Mouse (Mus musculus) neural tube, embryonic 15.5 days (tissue): ENCODE measurements at regions not wholly inside any gene's neighbourhood (a gene's known extent, or its start where the extent isn't known, plus 50 kb on each side); places are given as distances from the start of the nearest gene placed in this dataset.
"Not testable (repeated sequence)": the region's sequence is repeated elsewhere in the genome, so short reads cannot be mapped to it uniquely, and the experiment has no call there.

Source experiments
- ATAC-seq: fragments of 200-750 bp; cut with Nextera tagmentation; 2 replicates; pipeline ENCODE4 v1.8.0; 2017; ENCODE audit warnings: mild to moderate bottlenecking, moderate TSS enrichment, moderate library complexity; ENCODE audit not compliant: low FRiP score
- H3K27ac ChIP-seq: fragments of 300-500 bp; sonication (generic); replicated peaks from 2 replicates; pipeline ENCODE4 v1.5.1; 2015; ENCODE audit warnings: mild to moderate bottlenecking, inconsistent platforms
- H3K27me3 ChIP-seq: fragments of 300-500 bp; sonication (generic); replicated peaks from 2 replicates; pipeline ENCODE4 v1.6.1; 2015; ENCODE audit warnings: inconsistent platforms
- H3K36me3 ChIP-seq: fragments of 300-500 bp; sonication (generic); 2 replicates; pipeline ENCODE4 v1.6.1; 2015; ENCODE audit warnings: inconsistent platforms
- H3K4me1 ChIP-seq: fragments of 300-500 bp; sonication (generic); 2 replicates; pipeline ENCODE4 v1.6.1; 2015; ENCODE audit warnings: inconsistent platforms
- H3K4me2 ChIP-seq: fragments of 300-500 bp; sonication (generic); 2 replicates; pipeline ENCODE4 v1.6.1; 2015; ENCODE audit warnings: inconsistent platforms, mild to moderate bottlenecking, moderate library complexity
- H3K4me3 ChIP-seq: fragments of 300-500 bp; sonication (generic); replicated peaks from 2 replicates; pipeline ENCODE4 v1.5.1; 2015; ENCODE audit warnings: mild to moderate bottlenecking, inconsistent platforms
- H3K9ac ChIP-seq: fragments of 300-500 bp; sonication (generic); replicated peaks from 2 replicates; pipeline ENCODE4 v1.6.1; 2015; ENCODE audit warnings: mild to moderate bottlenecking, inconsistent platforms
- H3K9me3 ChIP-seq: fragments of 300-500 bp; sonication (generic); replicated peaks from 2 replicates; pipeline ENCODE4 v1.6.1; 2016; ENCODE audit warnings: inconsistent platforms
- WGBS: fragments of 180-500 bp; shearing (Covaris S2); methylation state at CpG from one replicate; pipeline ENCODE4 v1.1.7; 2015; ENCODE audit warnings: mixed read lengths; 5-methylcytosine and 5-hydroxymethylcytosine counted together

- ATAC-seq, H3K27me3 ChIP-seq, H3K9ac ChIP-seq, H3K4me2 ChIP-seq, H3K27ac ChIP-seq, H3K9me3 ChIP-seq, H3K36me3 ChIP-seq, H3K4me3 ChIP-seq, H3K4me1 ChIP-seq: not testable (repeated sequence)
- 94% methylated on average over 19 of the region's 19 CpGs for WGBS
Measured at GRCm38 (mm10) chr15:90882349-90882748, 167.4 kb downstream of the Kif21a start.

- peak; percentile 82 for ATAC-seq
- Histone ChIP-seq H3K27me3 (no peaks in the 10 kb centered on the region), H3K36me3 (no peaks in the 10 kb centered on the region), H3K9me3 (no peaks in the 10 kb centered on the region), H3K4me1 (no peaks in the 10 kb centered on the region), H3K9ac (no peak overlapping the region), H3K4me2 (no peak overlapping the region), H3K4me3 (no peak overlapping the region), H3K27ac (0 out of 2 replicates have a peak overlapping the region, but pooled peaks have one; percentile 35)
- 47% methylated on average over 2 of the region's 2 CpGs for WGBS
Measured at GRCm38 (mm10) chr15:90869452-90869851, 180.3 kb downstream of the Kif21a start.

DNA sequence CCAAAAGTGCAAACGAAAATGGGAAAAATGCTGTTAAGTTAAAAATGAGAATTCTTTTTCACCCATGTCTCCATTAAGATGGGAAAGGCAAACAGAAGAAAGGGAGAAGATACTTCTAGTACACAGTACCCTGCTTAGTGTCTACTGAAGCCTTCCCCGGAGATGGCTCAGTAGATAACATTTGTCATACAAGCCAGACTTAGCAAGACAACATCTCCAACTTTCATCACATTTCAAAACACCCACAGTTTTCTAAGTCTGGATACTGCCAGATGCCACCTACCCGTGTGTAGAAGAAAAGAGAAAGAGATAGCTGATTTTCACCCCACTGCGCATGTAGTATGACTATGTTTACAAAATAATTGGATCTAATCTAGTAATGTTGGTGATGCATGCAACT, 174.5 kb upstream of the Cpne8 start:
- H3K9ac ChIP-seq, H3K27me3 ChIP-seq, H3K27ac ChIP-seq, H3K4me3 ChIP-seq, H3K9me3 ChIP-seq, ATAC-seq, H3K36me3 ChIP-seq, H3K4me2 ChIP-seq, H3K4me1 ChIP-seq: not testable (repeated sequence)
- WGBS, result 81% methylated on average over 1 of the region's 4 CpGs

DNA sequence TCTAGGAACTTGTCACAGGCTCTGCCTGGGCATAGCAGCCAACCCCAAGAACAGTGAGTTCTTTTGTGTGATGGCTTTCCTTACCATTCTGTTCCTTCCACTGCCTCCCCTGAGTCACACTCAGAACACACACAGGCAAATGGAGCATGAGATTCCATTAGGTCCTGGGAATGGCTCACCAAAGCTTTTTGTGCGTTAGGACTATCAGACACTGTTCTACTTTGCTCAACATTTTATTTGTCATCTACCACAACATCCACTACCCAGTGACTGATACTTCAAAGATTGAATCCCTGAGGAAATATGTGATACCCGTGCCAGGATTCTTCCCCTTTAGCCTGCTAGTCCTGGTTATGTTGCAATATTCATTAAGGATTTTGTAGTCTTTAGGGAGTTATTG, 172.8 kb upstream of the Cpne8 start:
- no peaks in the 10 kb centered on the region for H3K27me3 ChIP-seq
- no peaks in the 10 kb centered on the region; the same call in 1 of the 2 replicates for H3K4me1 ChIP-seq
- H3K9ac ChIP-seq, result no peak overlapping the region
- ATAC-seq, result no peak
- no peaks in the 10 kb centered on the region for H3K36me3 ChIP-seq
- 88% methylated on average over 2 of the region's 2 CpGs for WGBS
- H3K4me3 ChIP-seq, result no peak overlapping the region
- no peak overlapping the region for H3K4me2 ChIP-seq
- H3K27ac ChIP-seq, result no peak overlapping the region
- H3K9me3 ChIP-seq, result no peaks in the 10 kb centered on the region

GRCm38 (mm10) chr15:90841471-90841870, 162.2 kb upstream of the Cpne8 start:
- Histone ChIP-seq H3K27me3 (no peaks in the 10 kb centered on the region), H3K4me1 (no peaks in the 10 kb centered on the region), H3K27ac (no peak overlapping the region), H3K9me3 (no peaks in the 10 kb centered on the region), H3K4me2 (no peak overlapping the region), H3K9ac (no peak overlapping the region), H3K4me3 (no peak overlapping the region), H3K36me3 (no peaks in the 10 kb centered on the region)
- ATAC-seq, result no peak
- whole genome bisulfite sequencing, result 24% methylated on average over 5 of the region's 5 CpGs

- H3K4me3 ChIP-seq, result no peak overlapping the region
- no peaks in the 10 kb centered on the region for H3K4me1 ChIP-seq
- H3K4me2 ChIP-seq, result no peak overlapping the region
- H3K9ac ChIP-seq, result no peak overlapping the region
- no peak for ATAC-seq
- no peak overlapping the region for H3K27ac ChIP-seq
- H3K36me3 ChIP-seq, result no peaks in the 10 kb centered on the region
- WGBS, result 73% methylated on average over 7 of the region's 7 CpGs
- H3K27me3 ChIP-seq, result no peaks in the 10 kb centered on the region
- peaks cover 7% of the 10 kb centered on the region; the same call in 1 of the 2 replicates for H3K9me3 ChIP-seq
Measured at GRCm38 (mm10) chr15:90835586-90835985, 156.4 kb upstream of the Cpne8 start.

GRCm38 (mm10) chr15:90827816-90828215, 148.6 kb upstream of the Cpne8 start:
- Histone ChIP-seq H3K4me3 (no peak overlapping the region), H3K4me1 (no peaks in the 10 kb centered on the region), H3K9me3 (peaks cover 7% of the 10 kb centered on the region; the same call in 1 of the 2 replicates), H3K9ac (no peak overlapping the region), H3K27ac (no peak overlapping the region), H3K4me2 (no peak overlapping the region), H3K36me3 (no peaks in the 10 kb centered on the region), H3K27me3 (no peaks in the 10 kb centered on the region)
- ATAC-seq, result no peak
- 6% methylated on average over 4 of the region's 4 CpGs for WGBS

GRCm38 (mm10) chr15:90822306-90822705, 143.1 kb upstream of the Cpne8 start:
- peaks cover 5% of the 10 kb centered on the region; the same call in 1 of the 2 replicates for H3K4me1 ChIP-seq
- no peak overlapping the region for H3K4me3 ChIP-seq
- H3K9me3 ChIP-seq, result no peaks in the 10 kb centered on the region
- no peaks in the 10 kb centered on the region for H3K27me3 ChIP-seq
- H3K4me2 ChIP-seq, result no peak overlapping the region
- no peak overlapping the region for H3K27ac ChIP-seq
- H3K9ac ChIP-seq, result no peak overlapping the region
- no peak for ATAC-seq
- no peaks in the 10 kb centered on the region for H3K36me3 ChIP-seq
- WGBS, result 88% methylated on average over 6 of the region's 6 CpGs

- no peak overlapping the region for H3K9ac ChIP-seq
- H3K27me3 ChIP-seq, result no peaks in the 10 kb centered on the region
- no peaks in the 10 kb centered on the region for H3K36me3 ChIP-seq
- no peak overlapping the region for H3K4me3 ChIP-seq
- ATAC-seq, result no peak
- peaks cover 5% of the 10 kb centered on the region; the same call in 1 of the 2 replicates for H3K4me1 ChIP-seq
- H3K27ac ChIP-seq, result no peak overlapping the region
- WGBS, result 25% methylated on average over 14 of the region's 14 CpGs
- H3K9me3 ChIP-seq, result no peaks in the 10 kb centered on the region
- 0 out of 2 replicates have a peak overlapping the region, but pooled peaks have one; percentile 9 for H3K4me2 ChIP-seq
Measured at GRCm38 (mm10) chr15:90819949-90820655, 140.9 kb upstream of the Cpne8 start.

GRCm38 (mm10) chr15:90818161-90818560, 138.9 kb upstream of the Cpne8 start:
- no peak for ATAC-seq
- no peak overlapping the region for H3K4me2 ChIP-seq
- H3K4me3 ChIP-seq, result no peak overlapping the region
- H3K27me3 ChIP-seq, result no peaks in the 10 kb centered on the region
- 85% methylated on average over 4 of the region's 4 CpGs for WGBS
- H3K9me3 ChIP-seq, result no peaks in the 10 kb centered on the region
- H3K36me3 ChIP-seq, result no peaks in the 10 kb centered on the region
- peaks cover 5% of the 10 kb centered on the region; the same call in 1 of the 2 replicates for H3K4me1 ChIP-seq
- no peak overlapping the region for H3K27ac ChIP-seq
- H3K9ac ChIP-seq, result no peak overlapping the region

DNA sequence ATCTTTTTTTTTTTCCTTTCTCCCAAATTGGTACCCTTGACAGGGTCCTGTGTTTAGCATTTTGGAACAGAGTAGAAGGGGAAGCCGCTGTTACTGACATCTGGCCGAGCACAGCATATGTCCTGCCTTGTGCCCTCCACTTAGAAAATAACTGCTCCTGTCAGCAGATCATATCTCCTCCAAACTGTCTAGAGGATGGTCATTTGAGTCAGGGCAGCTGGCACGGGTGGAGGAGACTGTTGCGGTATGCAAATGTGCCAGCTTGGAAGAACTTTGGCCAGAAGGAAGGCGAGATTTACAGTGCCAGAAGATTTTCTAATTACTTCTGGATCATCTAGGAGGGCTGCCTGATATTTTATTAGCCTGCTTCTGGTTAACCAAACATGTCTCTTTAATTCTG, 134.7 kb upstream of the Cpne8 start:
- Histone ChIP-seq H3K36me3 (no peaks in the 10 kb centered on the region), H3K9me3 (no peaks in the 10 kb centered on the region), H3K27ac (no peak overlapping the region), H3K27me3 (no peaks in the 10 kb centered on the region), H3K4me2 (no peak overlapping the region), H3K4me1 (no peaks in the 10 kb centered on the region), H3K4me3 (no peak overlapping the region), H3K9ac (no peak overlapping the region)
- 61% methylated on average over 5 of the region's 5 CpGs for WGBS
- ATAC-seq, result no peak

DNA sequence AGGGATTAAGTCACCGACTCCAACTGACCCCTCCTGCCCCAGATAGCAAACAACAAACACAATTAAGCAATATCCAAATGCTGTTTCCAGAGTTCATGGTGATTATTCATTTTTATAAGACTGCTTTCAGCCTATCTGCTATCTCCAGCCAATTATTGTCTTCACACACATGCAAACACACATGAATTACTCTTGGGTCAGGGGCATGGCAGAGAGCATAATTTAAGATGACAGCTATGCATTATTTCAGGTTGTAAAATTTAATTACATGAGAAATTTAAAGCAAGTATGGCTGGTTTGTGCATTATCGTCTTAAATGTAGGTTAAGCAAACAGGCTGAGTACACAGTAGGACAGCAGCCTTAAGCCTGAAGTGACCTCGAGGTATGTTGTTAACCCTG, 131.1 kb upstream of the Cpne8 start:
- H3K9me3 ChIP-seq, result no peaks in the 10 kb centered on the region
- H3K4me1 ChIP-seq, result no peaks in the 10 kb centered on the region
- ATAC-seq, result no peak
- WGBS, result 46% methylated on average over 3 of the region's 3 CpGs
- no peaks in the 10 kb centered on the region for H3K36me3 ChIP-seq
- H3K4me3 ChIP-seq, result no peak overlapping the region
- H3K9ac ChIP-seq, result no peak overlapping the region
- H3K27ac ChIP-seq, result no peak overlapping the region
- H3K4me2 ChIP-seq, result no peak overlapping the region
- H3K27me3 ChIP-seq, result no peaks in the 10 kb centered on the region
